Mouse (Mus musculus) liver, adult 2 months (tissue): Measurements from ENCODE around the gene Akt3. TPM values are rescaled to one million over a fixed set of nuclear protein-coding genes. Genes with fewer than 3 reads are reported as not detected.

Source experiments
- DNase-seq: peaks from one replicate; pipeline ENCODE4 v3.0.0-alpha.2; 2011; ENCODE audit warnings: low read depth, low spot score; ENCODE audit errors: extremely low read depth
- H3K27ac ChIP-seq: fragments of 200-500 bp; replicated peaks from 2 replicates; pipeline ENCODE4 v1.5.1; 2012; ENCODE audit warnings: low read depth, mild to moderate bottlenecking, control low read depth, inconsistent platforms, low read length; ENCODE audit not compliant: insufficient read depth
- H3K27me3 ChIP-seq: fragments of 200-500 bp; 2 replicates; pipeline ENCODE4 v1.6.1; 2012; ENCODE audit warnings: mild to moderate bottlenecking, moderate library complexity, low read length, inconsistent platforms; ENCODE audit not compliant: control insufficient read depth, insufficient read depth
- H3K36me3 ChIP-seq: fragments of 200-500 bp; 2 replicates; pipeline ENCODE4 v1.6.1; 2012; ENCODE audit warnings: low read length, inconsistent platforms; ENCODE audit not compliant: control insufficient read depth, insufficient read depth
- H3K4me1 ChIP-seq: fragments of 200-500 bp; 2 replicates; pipeline ENCODE4 v1.6.1; 2011; ENCODE audit warnings: low read length; ENCODE audit not compliant: control insufficient read depth, insufficient read depth
- H3K4me3 ChIP-seq: fragments of 200-500 bp; 2 replicates; pipeline ENCODE4 v1.5.1; 2011; ENCODE audit warnings: low read depth, mild to moderate bottlenecking, control low read depth, low read length, moderate library complexity; ENCODE audit not compliant: insufficient read depth
- H3K79me2 ChIP-seq: fragments of 200-500 bp; 2 replicates; pipeline ENCODE4 v1.6.1; 2012; ENCODE audit warnings: inconsistent platforms, mild to moderate bottlenecking, low read length, moderate library complexity; ENCODE audit not compliant: control insufficient read depth, insufficient read depth
- H3K9ac ChIP-seq: fragments of 200-500 bp; 2 replicates; pipeline ENCODE4 v1.6.1; 2012; ENCODE audit warnings: low read depth, mild to moderate bottlenecking, control low read depth, inconsistent platforms, low read length
- CTCF ChIP-seq: fragments of 200-500 bp; IDR thresholded peaks from 2 replicates; pipeline ENCODE4 v1.5.1; 2011; ENCODE audit warnings: low read depth, low read length, control low read depth
- POLR2A ChIP-seq: fragments of 200-500 bp; IDR thresholded peaks from 2 replicates; pipeline ENCODE4 v1.6.1; 2011; ENCODE audit warnings: low read length, control low read depth; ENCODE audit not compliant: insufficient read depth; ENCODE audit errors: extremely low read depth
- WGBS: fragments of 180-500 bp; shearing (Covaris S2); methylation state at CpG from one replicate; pipeline ENCODE4 v1.1.7; 2018; 5-methylcytosine and 5-hydroxymethylcytosine counted together
- polyA plus RNA-seq: library from polyadenylated mRNA; depleted of rRNA; stranded (reverse); fragments of >200 nt; gene quantifications from 2 replicates; pipeline ENCODE4 v1.2.3, GENCODE M21; 2012; rRNA removed
- total RNA-seq: library from RNA; depleted of rRNA; stranded (reverse); fragments of >200 nt; gene quantifications from 2 replicates; pipeline ENCODE4 v1.2.3, GENCODE M21; 2014; rRNA removed

Akt3 gene
- total RNA-seq: 2.5 and 2.9 TPM in 2 replicates
- 0.36 and 0.69 TPM in 2 replicates for polyA plus RNA-seq

GRCm38 (mm10) chr1:177258034-177258342 is at the start of gene Akt3:
Gene Akt3 (minus strand): TSS chr1:177258203.
- TF ChIP-seq CTCF (no peak), POLR2A (no peak)
- peak within 1 kb of the TSS; percentile 78 for H3K27ac ChIP-seq
- WGBS: no CpG with 5 or more reads among the region's 32 CpGs
- H3K36me3 ChIP-seq: no peaks in the 10 kb centered on the region
- no peaks in the 10 kb centered on the region for H3K4me1 ChIP-seq
- no peak for DNase-seq
- H3K9ac ChIP-seq: peak within 1 kb of the TSS; percentile 88
- H3K79me2 ChIP-seq: no peaks in the 10 kb centered on the region
- peak within 1 kb of the TSS; percentile 82 for H3K4me3 ChIP-seq
- peaks cover 14% of the 10 kb centered on the region for H3K27me3 ChIP-seq

- H3K9ac ChIP-seq: no peak overlapping the region
- TF ChIP-seq POLR2A (no peak), CTCF (no peak)
- no peaks in the 10 kb centered on the region for H3K36me3 ChIP-seq
- H3K27me3 ChIP-seq: no peaks in the 10 kb centered on the region
- DNase-seq: no peak
- H3K4me3 ChIP-seq: no peak overlapping the region
- H3K79me2 ChIP-seq: no peaks in the 10 kb centered on the region
- H3K4me1 ChIP-seq: no peaks in the 10 kb centered on the region
- WGBS: 81% methylated on average over 11 of the region's 11 CpGs
- no peak overlapping the region for H3K27ac ChIP-seq
Measured at GRCm38 (mm10) chr1:177307549-177307948, 49.5 kb upstream of the Akt3 start.

- Histone ChIP-seq H3K36me3 (no peaks in the 10 kb centered on the region), H3K27me3 (no peaks in the 10 kb centered on the region; the same call in 1 of the 2 replicates), H3K27ac (no peak overlapping the region), H3K79me2 (no peaks in the 10 kb centered on the region), H3K9ac (no peak overlapping the region), H3K4me1 (no peaks in the 10 kb centered on the region), H3K4me3 (no peak overlapping the region)
- 83% methylated on average over 1 of the region's 1 CpGs for WGBS
- no peak for DNase-seq
- TF ChIP-seq CTCF (no peak), POLR2A (no peak)
Measured at GRCm38 (mm10) chr1:177298231-177298630, 40.2 kb upstream of the Akt3 start.

- no peak overlapping the region for H3K9ac ChIP-seq
- no peak overlapping the region for H3K4me3 ChIP-seq
- no peak for TF ChIP-seq CTCF
- no peak for TF ChIP-seq POLR2A
- DNase-seq: no peak
- no peaks in the 10 kb centered on the region for H3K79me2 ChIP-seq
- H3K4me1 ChIP-seq: no peaks in the 10 kb centered on the region
- H3K36me3 ChIP-seq: no peaks in the 10 kb centered on the region
- H3K27ac ChIP-seq: no peak overlapping the region
- no peaks in the 10 kb centered on the region for H3K27me3 ChIP-seq
- WGBS: 65% methylated on average over 3 of the region's 3 CpGs
Measured at GRCm38 (mm10) chr1:177286764-177287163, 28.8 kb upstream of the Akt3 start.

- no peaks in the 10 kb centered on the region for H3K36me3 ChIP-seq
- H3K79me2 ChIP-seq: no peaks in the 10 kb centered on the region
- no peak for TF ChIP-seq CTCF
- DNase-seq: no peak
- no peak overlapping the region for H3K27ac ChIP-seq
- no peaks in the 10 kb centered on the region for H3K27me3 ChIP-seq
- H3K4me3 ChIP-seq: no peak overlapping the region
- H3K4me1 ChIP-seq: no peaks in the 10 kb centered on the region
- no peak overlapping the region for H3K9ac ChIP-seq
Measured at GRCm38 (mm10) chr1:177281925-177282324, 23.9 kb upstream of the Akt3 start.

GRCm38 (mm10) chr1:177277361-177277760 is 19.4 kb upstream of the Akt3 start:
- 92% methylated on average over 5 of the region's 5 CpGs for WGBS
- Histone ChIP-seq H3K9ac (no peak overlapping the region), H3K27ac (no peak overlapping the region), H3K79me2 (no peaks in the 10 kb centered on the region), H3K27me3 (no peaks in the 10 kb centered on the region), H3K4me3 (no peak overlapping the region), H3K4me1 (no peaks in the 10 kb centered on the region), H3K36me3 (no peaks in the 10 kb centered on the region)
- DNase-seq: no peak
- no peak for TF ChIP-seq CTCF
- TF ChIP-seq POLR2A: no peak
